Mouse (Mus musculus) liver, embryonic 14 days (tissue): ENCODE data around the gene Larp1b. TPM values are rescaled to one million over a fixed set of nuclear protein-coding genes. Genes with fewer than 3 reads are reported as not detected.

Experiments used
- polyA plus RNA-seq: library from polyadenylated mRNA; depleted of rRNA; stranded (reverse); fragments of >200 nt; gene quantifications from 2 replicates; pipeline ENCODE4 v1.2.3, GENCODE M21; 2012; rRNA removed

The Larp1b gene
- 9.8 and 10.7 TPM in 2 replicates for polyA plus RNA-seq

GRCm38 (mm10) chr3:40949170-40949902 is at the start of gene Larp1b:
Larp1b (plus strand) TSS chr3:40949828.

GRCm38 (mm10) chr3:40902443-40902842 is 47.2 kb upstream of the Larp1b start, which contains the start of gene 1700034I23Rik:
1700034I23Rik (minus strand) TSS chr3:40902543.

DNA sequence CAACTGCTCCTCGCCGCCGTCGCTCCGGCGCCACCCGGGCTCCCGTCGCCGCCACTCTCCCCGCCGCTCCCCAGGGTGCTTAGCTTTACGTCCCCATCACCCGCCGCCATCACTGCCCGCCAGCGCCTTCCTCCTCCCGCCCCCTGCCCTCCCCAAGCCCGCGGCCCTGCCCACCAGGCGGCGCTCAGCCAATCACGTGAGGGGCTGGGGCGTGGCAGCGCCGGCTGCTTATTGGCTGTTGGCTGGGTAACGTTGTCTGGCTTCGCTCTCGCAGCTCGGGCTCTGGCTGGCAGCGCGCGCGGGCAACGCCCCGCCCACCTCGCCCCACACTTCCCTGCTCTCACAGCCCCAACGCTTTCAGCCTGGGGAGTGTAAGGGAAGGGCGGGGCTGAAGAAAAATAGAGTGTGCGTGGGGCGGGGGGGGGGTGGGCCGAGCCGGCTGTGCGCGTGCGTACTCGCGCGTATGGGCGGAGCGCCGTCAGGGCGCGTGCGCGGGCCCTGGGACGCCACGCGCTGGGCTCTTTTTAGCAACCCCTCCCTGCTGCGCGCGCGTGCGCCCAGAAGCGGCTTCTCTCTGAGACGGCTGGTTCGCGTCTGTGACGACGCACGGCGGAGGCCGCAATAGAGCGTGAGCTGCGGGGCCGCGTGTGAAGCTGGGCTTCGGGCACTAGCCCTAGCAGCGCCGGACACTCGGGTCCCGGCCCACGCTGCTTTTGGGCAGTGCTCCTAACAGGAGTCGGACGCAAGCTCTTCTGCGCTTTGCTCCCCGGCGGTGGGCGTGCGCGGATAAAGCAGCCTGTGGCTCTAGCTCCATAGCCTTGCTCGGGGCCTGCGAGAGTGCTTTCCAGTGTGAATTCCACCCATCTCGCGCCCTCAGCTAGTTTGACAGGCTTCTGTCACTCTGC is 133.5 kb downstream of the Larp1b start, which contains the start of gene Pgrmc2:
TSS of gene Pgrmc2 (minus strand) at position 162 of the 905 bp plus-strand sequence.

Other genes with a start within 250 kb of the Larp1b start
- 0.01 and 0.05 TPM in 2 replicates for gene Slc25a31, start 241.0 kb upstream of the Larp1b start, polyA plus RNA-seq
- 5.5 TPM in 2 replicates for gene Hspa4l, start 205.3 kb upstream of the Larp1b start, polyA plus RNA-seq
- 22.6 and 24.0 TPM in 2 replicates for gene Plk4, start 149.8 kb upstream of the Larp1b start, polyA plus RNA-seq
- gene Mfsd8, start 102.9 kb upstream of the Larp1b start, polyA plus RNA-seq: 2.3 and 2.7 TPM in 2 replicates
- 1.9 and 2.1 TPM in 2 replicates for gene Abhd18, start 102.9 kb upstream of the Larp1b start, polyA plus RNA-seq
- gene 1700034I23Rik, start 47.3 kb upstream of the Larp1b start, polyA plus RNA-seq: not detected in 2 replicates
- gene Pgrmc2, start 133.2 kb downstream of the Larp1b start, polyA plus RNA-seq: 12.7 and 13.0 TPM in 2 replicates